Mouse (Mus musculus): ENCODE data around the gene Scgb3a1.

The Scgb3a1 gene

GRCm38 (mm10) chr11:49658791-49659469, 4.5 kb upstream of the Scgb3a1 start:
- DNase-seq (ENCODE audit: low read depth, low spot score): peak; percentile 99

- no peak for DNase-seq (ENCODE audit: low read depth, low spot score)
Observed at GRCm38 (mm10) chr11:49659470-49659799, 4.0 kb upstream of the Scgb3a1 start.

- peak; percentile 32 for DNase-seq (ENCODE audit: low read depth, low spot score)
Observed at GRCm38 (mm10) chr11:49662292-49662780, 1.1 kb upstream of the Scgb3a1 start.

- DNase-seq (ENCODE audit: low read depth, low spot score): no peak
Observed at GRCm38 (mm10) chr11:49664262-49665140, 1.1 kb downstream of the Scgb3a1 start.

GRCm38 (mm10) chr11:49665462-49665861, 2.1 kb downstream of the Scgb3a1 start:
- DNase-seq (ENCODE audit: low read depth, low spot score): no peak

- DNase-seq (ENCODE audit: low read depth, low spot score): peak; percentile 22
Observed at GRCm38 (mm10) chr11:49673433-49673832, 10.0 kb downstream of the Scgb3a1 start.

GRCm38 (mm10) chr11:49684237-49684973, 21.0 kb downstream of the Scgb3a1 start:
- peak; percentile 37 for DNase-seq (ENCODE audit: low read depth, low spot score)

- DNase-seq (ENCODE audit: low read depth, low spot score): no peak
Observed at GRCm38 (mm10) chr11:49695013-49695412, 31.6 kb downstream of the Scgb3a1 start.

GRCm38 (mm10) chr11:49695695-49696094, 32.3 kb downstream of the Scgb3a1 start:
- DNase-seq (ENCODE audit: low read depth, low spot score): no peak

GRCm38 (mm10) chr11:49696472-49696871, 33.1 kb downstream of the Scgb3a1 start:
- DNase-seq (ENCODE audit: low read depth, low spot score): no peak

- no peak for DNase-seq (ENCODE audit: low read depth, low spot score)
Observed at GRCm38 (mm10) chr11:49697779-49698178, 34.4 kb downstream of the Scgb3a1 start.

GRCm38 (mm10) chr11:49699079-49699478, 35.7 kb downstream of the Scgb3a1 start:
- DNase-seq (ENCODE audit: low read depth, low spot score): no peak

GRCm38 (mm10) chr11:49702014-49702413, 38.6 kb downstream of the Scgb3a1 start:
- DNase-seq (ENCODE audit: low read depth, low spot score): no peak

GRCm38 (mm10) chr11:49704804-49705203, 41.4 kb downstream of the Scgb3a1 start:
- no peak for DNase-seq (ENCODE audit: low read depth, low spot score)

GRCm38 (mm10) chr11:49707834-49708233, 44.4 kb downstream of the Scgb3a1 start:
- DNase-seq (ENCODE audit: low read depth, low spot score): no peak

- DNase-seq (ENCODE audit: low read depth, low spot score): no peak
Observed at GRCm38 (mm10) chr11:49710664-49711063, 47.3 kb downstream of the Scgb3a1 start.

GRCm38 (mm10) chr11:49711981-49712554, 48.7 kb downstream of the Scgb3a1 start:
- DNase-seq (ENCODE audit: low read depth, low spot score): peak; percentile 79

GRCm38 (mm10) chr11:49712555-49713335, 49.3 kb downstream of the Scgb3a1 start, which contains the start of gene Cnot6:
Gene Cnot6, minus strand, starts transcription at chr11:49712723.
- peak; percentile 98 for DNase-seq (ENCODE audit: low read depth, low spot score)

- peak; percentile 51 for DNase-seq (ENCODE audit: low read depth, low spot score)
Observed at GRCm38 (mm10) chr11:49713336-49714334, 50.2 kb downstream of the Scgb3a1 start.
